Mouse (Mus musculus) urinary bladder, postnatal 14 days (tissue): ENCODE results near the gene Pa2g4.
"Not testable (repeated sequence)": the region's sequence is repeated elsewhere in the genome, so short reads cannot be mapped to it uniquely, and the experiment has no call there.

Experiments
- DNase-seq: peaks from one replicate; pipeline ENCODE4 v3.0.0; 2021; ENCODE audit warnings: low spot score

The Pa2g4 gene

GRCm38 (mm10) chr10:128565788-128566531 lies at the start of gene Pa2g4:
Pa2g4 (minus strand) TSS chr10:128565987.
- peak; percentile 98 for DNase-seq

DNA sequence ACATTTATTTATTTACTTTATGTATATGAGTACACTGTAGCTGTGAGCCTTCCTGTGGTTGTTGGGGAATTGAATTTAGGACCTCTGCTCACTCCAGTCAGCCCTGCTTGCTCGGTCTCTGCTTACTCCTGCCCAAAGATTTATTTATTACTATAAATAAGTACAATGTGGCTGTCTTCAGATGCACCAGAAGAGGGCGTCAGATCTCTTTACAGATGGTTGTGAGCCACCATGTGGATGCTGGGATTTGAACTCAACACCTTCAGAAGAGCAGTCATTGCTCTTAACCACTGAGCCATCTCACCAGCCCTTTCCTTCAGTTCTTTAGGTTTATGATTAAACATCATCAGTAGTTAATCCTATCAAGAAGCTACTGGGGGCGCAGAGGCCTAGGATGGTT lies 49.1 kb upstream of the Pa2g4 start:
- DNase-seq: no peak

- not testable (repeated sequence) for DNase-seq
Observed at GRCm38 (mm10) chr10:128613820-128614219, 48.0 kb upstream of the Pa2g4 start.

GRCm38 (mm10) chr10:128613154-128613440 lies 47.3 kb upstream of the Pa2g4 start:
- DNase-seq: no peak

DNA sequence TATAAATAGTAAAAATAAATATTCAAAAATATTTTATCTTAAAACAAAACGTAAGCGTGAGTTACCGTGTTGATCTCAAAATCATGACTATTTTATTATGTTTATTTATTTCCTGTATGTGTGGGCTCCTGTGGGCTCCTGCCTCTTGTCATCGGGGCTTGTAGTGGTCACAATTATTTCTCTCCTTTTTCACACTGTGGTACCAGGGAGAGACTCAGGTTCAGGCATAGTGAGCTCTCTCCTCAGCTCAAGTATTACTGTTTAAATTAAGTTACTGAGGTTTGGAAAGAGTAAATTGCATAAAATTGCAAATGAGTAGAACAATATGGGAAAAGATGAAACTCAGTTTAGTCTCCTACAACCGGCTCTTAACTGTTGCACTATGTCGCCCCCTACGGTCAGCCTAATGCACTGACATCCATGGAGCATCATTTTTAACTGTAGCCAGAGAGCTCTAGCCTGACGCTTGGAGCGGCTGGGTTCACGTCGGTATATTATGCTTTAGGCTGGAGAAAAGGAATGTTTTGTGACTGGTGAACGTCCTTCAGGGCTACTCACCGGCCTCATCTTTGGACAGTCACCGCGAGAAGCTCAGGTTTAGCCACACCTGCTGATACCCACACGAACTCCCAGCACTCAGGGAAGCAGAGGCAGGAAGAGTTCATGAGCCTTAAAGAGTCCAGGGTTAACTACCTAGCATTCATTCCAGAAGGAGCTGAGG lies 46.8 kb upstream of the Pa2g4 start:
- DNase-seq: peak; percentile 76

DNA sequence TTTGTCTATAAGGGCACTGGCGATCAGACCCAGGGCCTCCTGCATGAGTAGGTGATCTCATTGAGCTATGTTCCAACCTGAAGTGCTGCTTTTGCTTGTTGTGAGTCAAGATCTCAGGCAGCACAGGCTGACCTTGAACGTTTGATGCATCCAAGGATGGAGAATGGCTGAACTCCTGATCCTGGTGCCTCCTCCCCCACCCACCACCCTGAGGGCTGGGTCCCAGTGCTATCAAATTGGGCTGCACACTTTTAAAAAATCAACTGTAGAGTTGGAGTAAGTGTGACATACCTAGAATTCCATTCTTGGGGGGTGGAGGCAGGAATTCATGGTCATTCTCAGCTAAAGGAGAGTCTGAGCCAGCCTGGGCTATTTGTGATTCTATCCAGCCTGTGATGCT lies 40.7 kb upstream of the Pa2g4 start:
- no peak for DNase-seq

GRCm38 (mm10) chr10:128602470-128603128 lies 36.8 kb upstream of the Pa2g4 start:
- no peak for DNase-seq

DNA sequence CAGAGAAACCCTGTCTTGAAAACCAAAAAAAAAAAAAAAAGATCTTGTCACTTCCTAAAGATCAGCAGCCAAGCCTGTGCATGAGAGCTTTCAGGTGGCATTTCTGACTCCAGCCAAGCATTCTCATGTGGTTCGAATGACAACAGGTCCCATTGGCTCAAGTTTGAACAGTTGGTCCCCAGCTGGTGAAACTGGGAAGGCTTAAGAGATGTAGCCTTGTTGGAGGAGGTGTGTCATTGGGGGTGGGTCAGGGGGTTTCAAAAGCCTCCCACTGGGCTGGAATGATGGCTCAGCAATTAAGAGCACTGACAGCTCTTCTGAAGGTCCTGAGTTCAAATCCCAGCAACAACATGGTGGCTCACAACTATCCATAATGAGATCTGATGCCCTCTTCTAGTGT lies 35.7 kb upstream of the Pa2g4 start:
- DNase-seq: no peak

- no peak for DNase-seq
Observed at GRCm38 (mm10) chr10:128598476-128598875, 32.7 kb upstream of the Pa2g4 start.

DNA sequence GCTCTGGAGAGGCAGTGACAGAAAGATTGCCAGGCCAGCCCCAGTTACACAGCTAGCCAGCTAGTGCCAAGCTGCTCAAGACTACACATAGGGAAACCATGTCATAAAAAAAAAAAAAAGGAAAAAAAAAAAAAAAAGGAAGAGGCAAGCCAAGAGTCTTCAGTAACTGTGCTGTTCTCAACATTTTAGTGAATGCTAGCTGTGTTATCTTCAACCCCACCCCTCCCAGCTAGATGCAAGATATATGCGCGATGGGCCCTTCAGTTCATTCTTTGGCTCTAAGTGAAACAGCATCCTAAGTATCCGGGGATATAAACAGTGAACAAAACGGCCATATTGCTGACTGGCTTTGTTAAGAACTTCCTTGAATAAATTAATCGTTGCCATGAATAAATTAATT lies 27.0 kb upstream of the Pa2g4 start:
- DNase-seq: no peak

DNA sequence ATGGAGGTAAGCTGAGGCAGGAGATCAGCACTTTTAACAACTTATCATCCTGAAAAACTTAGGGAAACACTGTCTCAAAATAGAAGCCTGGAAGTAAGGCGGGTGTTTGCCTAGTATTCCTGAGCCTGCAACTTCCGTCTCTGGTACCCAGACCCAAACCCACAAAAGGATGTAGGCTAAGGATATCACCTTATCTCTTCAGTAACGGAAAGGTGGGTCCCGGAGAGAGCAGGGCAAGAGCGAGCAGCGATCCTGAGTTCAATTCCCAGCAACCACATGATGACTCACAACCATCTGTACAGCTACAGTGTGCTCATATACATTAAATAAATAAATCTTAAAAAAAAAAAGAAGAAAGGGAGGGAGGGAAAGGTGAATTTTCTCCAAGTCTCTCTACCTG lies 25.6 kb upstream of the Pa2g4 start:
- DNase-seq: no peak

GRCm38 (mm10) chr10:128590193-128590690 lies 24.5 kb upstream of the Pa2g4 start:
- peak; percentile 73 for DNase-seq

- peak; percentile 80 for DNase-seq
Observed at GRCm38 (mm10) chr10:128589464-128590192, 23.8 kb upstream of the Pa2g4 start, which contains the start of gene Erbb3. Erbb3 (minus strand) TSS chr10:128589652.

DNA sequence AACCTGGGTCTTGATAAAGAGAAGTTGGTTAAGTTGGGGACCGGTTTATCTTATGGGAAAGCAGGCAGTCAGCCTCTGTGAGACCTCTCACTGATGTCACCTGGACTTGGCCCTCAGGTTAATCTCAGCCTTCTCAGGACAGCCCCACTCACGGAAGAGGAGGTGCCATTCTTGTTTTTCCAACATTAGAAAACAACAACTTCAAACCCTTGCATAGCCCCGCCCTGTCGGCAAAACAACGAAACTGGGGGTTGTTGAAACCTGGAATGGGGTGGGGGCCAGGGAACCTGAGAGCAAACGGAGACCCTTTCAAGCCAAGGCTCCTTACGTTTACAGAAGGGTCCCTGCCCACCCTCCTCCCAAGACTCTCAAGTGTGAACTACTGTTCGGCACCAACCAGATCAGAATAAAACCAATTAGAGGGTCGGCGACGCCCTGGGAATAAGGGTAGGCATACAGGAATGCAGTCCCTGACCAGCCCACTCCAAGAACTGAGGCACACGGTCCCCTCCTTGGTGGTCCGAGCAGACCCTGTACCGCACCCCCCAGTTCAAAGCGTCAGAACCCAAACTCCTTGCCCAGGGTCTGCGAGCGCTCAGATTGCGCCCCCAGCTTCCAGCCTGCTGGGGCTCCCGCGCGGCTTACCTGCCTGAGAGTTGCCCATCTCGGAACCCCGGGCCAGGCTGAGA lies 23.1 kb upstream of the Pa2g4 start:
- no peak for DNase-seq

- no peak for DNase-seq
Observed at GRCm38 (mm10) chr10:128588136-128588535, 22.3 kb upstream of the Pa2g4 start.

DNA sequence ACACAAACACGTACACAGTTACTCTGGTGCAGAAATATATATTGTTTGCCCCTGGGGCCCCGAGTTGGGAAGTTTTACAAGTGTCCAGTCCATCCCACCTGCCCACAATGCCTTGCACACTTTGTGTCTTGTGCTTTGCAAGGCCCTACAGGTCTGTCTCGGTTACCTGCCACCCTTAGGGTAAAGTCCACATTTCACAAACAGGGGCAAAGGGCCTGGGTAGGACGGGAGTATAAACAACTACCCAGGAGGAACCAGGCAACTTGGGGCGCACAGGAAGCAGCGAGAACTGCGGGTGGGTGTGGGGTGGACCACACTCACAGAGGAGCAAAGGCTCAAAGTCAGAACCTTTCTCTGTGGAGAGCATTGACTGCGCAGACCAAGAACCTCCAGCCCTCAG lies 21.9 kb upstream of the Pa2g4 start:
- no peak for DNase-seq

- no peak for DNase-seq
Observed at GRCm38 (mm10) chr10:128587120-128587519, 21.3 kb upstream of the Pa2g4 start.

DNA sequence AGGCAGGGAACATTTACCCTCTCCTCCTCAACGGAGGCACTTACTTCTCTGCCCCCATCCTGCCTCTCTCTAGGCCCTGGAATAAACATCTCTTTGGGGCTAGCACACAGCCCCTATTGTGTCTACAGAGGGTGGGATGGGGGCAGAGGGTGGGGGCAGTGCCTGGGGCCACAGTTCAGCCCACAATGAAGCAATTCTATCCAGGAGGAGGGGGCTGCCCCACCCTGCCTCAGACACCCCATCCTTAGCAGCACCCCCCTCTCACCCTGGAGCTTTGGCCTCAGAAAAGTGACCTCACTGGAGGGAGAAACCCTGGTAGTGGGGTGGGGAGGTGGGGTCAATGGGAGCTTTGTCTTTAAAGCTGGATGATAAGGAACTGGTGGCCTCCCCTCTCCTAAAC lies 20.8 kb upstream of the Pa2g4 start:
- DNase-seq: no peak

GRCm38 (mm10) chr10:128584386-128584785 lies 18.6 kb upstream of the Pa2g4 start:
- DNase-seq: peak; percentile 88

- peak; percentile 73 for DNase-seq
Observed at GRCm38 (mm10) chr10:128583644-128584043, 17.9 kb upstream of the Pa2g4 start.

- no peak for DNase-seq
Observed at GRCm38 (mm10) chr10:128579731-128580130, 13.9 kb upstream of the Pa2g4 start.

DNA sequence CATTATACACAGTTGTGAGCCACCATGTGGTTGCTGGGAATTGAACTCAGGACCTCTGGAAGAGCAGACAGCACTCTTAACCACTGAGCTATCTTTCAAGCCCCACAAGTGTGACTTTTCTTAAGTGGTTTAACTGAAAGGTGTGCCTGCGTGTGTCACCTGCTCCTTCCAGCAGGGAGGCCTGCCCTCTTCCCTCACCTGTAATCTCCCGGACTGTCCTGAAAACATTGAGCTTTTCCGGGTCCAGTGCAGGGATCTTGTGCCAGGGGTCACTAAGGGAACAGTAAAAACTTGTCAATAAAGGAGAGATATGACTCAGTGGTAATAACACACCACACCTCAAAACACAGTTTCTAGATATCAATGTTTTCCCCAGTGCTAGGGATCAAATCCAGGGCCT lies 13.5 kb upstream of the Pa2g4 start:
- no peak for DNase-seq
